In genomic region chr10:59050434-59050833, GRCm38 (mm10) we compare ENCODE assay signal across 14 mouse cellular contexts.
"Had no signal": no experiment of that assay in that cellular context is flagged by ENCODE, and none has a peak within 500 bp of the region (broad histone marks: within the 10 kb centered on the region; RNA-seq: fewer than 3 reads in every experiment).

No protein-coding gene starts in this region.

- H3K9ac ChIP-seq: kidney, embryonic 15.5 days; limb, embryonic 13.5 days; liver, embryonic 15.5 days had no signal

- H3K9me3 ChIP-seq: limb, embryonic 13.5 days; liver, embryonic 15.5 days had no signal

- DNase-seq: kidney, adult 18-20 months; kidney, postnatal 25 days; layer of hippocampus, adult 9-11 months; left cerebral cortex, postnatal 4 days; lung, adult 2 months; lung, postnatal 10 days; right cerebral cortex, postnatal 14 days; thymus, postnatal 14 days had no signal

- H3K4me2 ChIP-seq: kidney, embryonic 15.5 days; limb, embryonic 13.5 days; liver, embryonic 15.5 days; midbrain, embryonic 11.5 days had no signal

- ATAC-seq: midbrain, embryonic 16.5 days had no signal

- H3K4me1 ChIP-seq: kidney, embryonic 15.5 days; limb, embryonic 13.5 days; liver, embryonic 15.5 days had no signal

- H3K27me3 ChIP-seq: kidney, embryonic 15.5 days; limb, embryonic 13.5 days; liver, embryonic 15.5 days had no signal

- H3K4me3 ChIP-seq: kidney, embryonic 15.5 days; limb, embryonic 13.5 days; liver, embryonic 15.5 days had no signal

- H3K27ac ChIP-seq: kidney, embryonic 15.5 days; limb, embryonic 13.5 days; liver, embryonic 15.5 days; macrophage had no signal

- H3K36me3 ChIP-seq: kidney, embryonic 15.5 days; limb, embryonic 13.5 days; liver, embryonic 15.5 days had no signal
